Mouse (Mus musculus) heart, adult 2 months (tissue): Measurements from ENCODE around the gene Mgat5.

ENCODE experiments used
- CTCF ChIP-seq: fragments of 200-600 bp; IDR thresholded peaks from 2 replicates; pipeline ENCODE4 v1.8.1; 2022; ENCODE audit warnings: antibody characterized with exemption, mild to moderate bottlenecking, moderate library complexity
- EP300 ChIP-seq: fragments of 200-500 bp; IDR thresholded peaks from 2 replicates; pipeline ENCODE4 v1.6.1; 2011; ENCODE audit warnings: low read depth, low read length, control low read depth; ENCODE audit not compliant: insufficient read depth
- POLR2A ChIP-seq: fragments of 200-500 bp; IDR thresholded peaks from 2 replicates; pipeline ENCODE4 v1.6.1; 2011; ENCODE audit warnings: mild to moderate bottlenecking, low read depth, low read length, control low read depth; ENCODE audit not compliant: insufficient read depth

- no peak for TF ChIP-seq EP300
- TF ChIP-seq CTCF: no peak
- TF ChIP-seq POLR2A: no peak
These were observed 182.8 kb downstream of the Mgat5 start for GRCm38 (mm10) chr1:127387661-127388060.
